Mouse (Mus musculus) skeletal muscle tissue, adult 2 months (tissue): ENCODE data around the gene Ccdc63.

Experiments used
- DNase-seq: peaks from one replicate; pipeline ENCODE4 v3.0.0-alpha.2; 2012; ENCODE audit warnings: low read depth, low spot score

The Ccdc63 gene

GRCm38 (mm10) chr5:122125211-122125760 lies 15.3 kb downstream of the Ccdc63 start:
- no peak for DNase-seq

DNA sequence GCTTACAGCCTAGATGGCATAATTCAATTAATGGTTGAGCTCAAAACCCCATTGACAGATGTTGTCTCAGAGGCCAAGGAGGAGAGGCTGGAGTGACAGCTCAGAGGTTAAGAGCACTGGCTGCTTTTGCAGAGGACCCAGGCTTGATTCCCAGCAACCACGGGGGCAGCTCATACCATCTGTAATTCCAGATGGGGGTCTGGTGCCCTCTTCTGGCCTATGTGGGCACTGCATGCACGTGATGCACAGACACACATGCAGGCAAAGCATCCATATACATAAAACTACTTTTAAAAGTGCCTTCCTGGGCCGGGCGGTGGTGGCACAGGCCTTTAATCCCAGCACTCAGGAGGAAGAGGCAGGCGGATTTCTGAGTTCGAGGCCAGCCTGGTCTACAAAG lies 24.4 kb downstream of the Ccdc63 start:
- DNase-seq, result no peak

- DNase-seq, result no peak
These were observed 25.3 kb downstream of the Ccdc63 start for GRCm38 (mm10) chr5:122115266-122115763.

DNA sequence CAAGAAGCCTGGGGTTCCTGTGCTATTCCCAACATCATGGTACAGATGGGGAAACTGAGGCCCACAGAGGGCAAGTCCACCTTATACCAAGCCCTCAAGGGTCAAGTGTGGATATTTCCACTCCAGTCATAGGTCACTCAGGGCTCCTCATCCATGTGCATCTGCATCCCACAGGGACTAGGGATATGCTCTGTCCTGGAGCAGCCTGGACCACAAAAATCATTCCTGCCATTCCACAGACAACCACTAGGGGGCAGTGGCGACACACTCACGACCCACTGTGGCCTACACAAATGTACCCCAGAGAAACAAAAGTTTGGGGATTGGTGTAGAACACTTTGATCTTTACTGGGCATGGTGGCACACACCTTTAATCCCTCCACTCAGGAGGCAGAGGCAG lies 26.4 kb downstream of the Ccdc63 start:
- no peak for DNase-seq

DNA sequence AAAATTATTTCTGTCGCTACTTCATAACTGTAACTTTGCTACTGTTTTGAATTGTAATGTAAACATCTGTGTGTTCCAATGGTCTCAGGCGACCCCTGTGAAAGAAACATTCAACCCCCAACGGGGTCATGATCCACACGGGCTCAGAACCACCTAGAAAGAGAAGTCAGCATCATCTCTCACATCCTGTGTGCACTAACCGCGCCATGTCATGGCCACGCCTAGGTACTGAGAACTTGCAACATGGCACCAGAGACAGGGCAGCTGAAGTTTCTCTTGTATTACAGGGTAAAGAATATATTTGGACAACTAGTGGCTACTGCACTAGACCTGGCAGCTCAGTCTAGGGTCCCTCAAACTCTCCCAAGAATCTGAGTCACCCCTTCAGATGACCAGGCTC lies 27.2 kb downstream of the Ccdc63 start:
- DNase-seq, result no peak

DNA sequence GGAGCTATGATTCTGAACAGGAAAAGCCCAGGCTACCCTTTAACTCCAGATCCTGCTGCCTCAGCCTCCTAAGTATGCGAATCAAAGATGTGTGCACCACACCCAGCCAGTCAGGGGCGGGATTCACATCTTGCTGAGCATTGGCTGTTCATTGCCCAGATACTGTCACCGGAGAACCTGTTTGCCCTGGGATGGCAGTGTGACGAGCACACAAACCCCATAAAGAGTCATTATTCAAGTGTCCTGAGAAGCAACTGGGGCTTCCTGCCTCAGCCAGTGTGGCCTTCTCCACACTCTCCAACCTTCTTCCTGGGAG lies 28.7 kb downstream of the Ccdc63 start:
- no peak for DNase-seq

DNA sequence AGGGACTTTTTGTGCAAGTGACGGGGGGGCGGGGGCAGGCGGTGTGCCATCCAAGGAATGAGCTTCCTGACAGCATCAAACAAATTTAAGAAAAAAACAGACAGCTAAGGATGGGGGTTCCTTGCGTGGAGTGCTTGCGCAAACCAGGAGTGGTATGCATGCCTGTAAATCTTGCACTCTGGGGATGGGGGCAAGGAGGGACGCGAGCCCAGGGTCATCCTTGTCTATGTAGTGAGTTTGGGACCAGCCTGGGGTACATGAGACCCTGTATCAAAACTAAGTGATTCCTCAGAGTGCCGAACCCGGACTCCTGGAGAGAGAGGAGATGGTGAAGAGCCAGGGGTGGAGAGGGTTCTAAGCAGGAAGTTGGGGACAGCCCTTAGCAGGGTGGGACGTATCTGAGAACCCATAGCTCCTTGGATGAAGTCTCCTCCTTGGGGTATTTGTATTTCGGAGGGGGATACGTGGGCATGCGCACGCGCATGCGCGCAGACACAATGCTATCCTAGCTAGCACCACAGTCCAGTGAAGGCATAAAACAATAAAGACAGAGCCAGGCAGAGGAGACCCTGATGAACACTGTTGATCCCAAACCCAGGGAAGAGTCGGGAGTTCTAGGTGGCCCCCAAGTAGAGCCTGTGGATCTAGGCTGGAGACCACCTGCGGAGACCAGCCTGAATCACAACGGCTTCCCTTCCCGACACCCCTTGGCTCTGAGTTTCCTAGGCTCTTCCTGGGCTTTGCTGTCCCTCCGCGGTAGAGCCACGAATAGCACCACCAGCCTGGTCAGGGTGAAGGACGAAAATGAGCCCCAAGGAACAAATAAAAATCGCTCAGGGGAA lies 29.3 kb downstream of the Ccdc63 start:
- no peak for DNase-seq

DNA sequence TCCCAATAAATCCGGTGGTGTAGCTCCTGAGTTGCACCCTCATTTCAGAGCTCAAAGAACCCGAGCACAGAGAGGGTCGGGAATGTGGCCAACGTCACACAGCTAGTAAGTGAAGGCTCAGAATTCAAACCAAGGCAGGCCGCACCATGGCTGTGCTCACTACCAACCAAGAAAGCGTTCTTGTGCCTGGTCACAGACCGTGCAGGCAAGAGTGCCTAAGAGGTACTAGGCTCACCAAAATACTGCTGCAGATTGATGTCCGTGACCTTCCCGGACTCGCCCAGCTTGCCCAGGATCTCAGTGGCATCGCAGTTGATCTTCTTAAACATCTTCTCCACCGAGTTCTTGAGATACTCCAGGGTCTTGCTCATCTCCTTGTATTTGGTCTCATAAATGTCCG lies 30.0 kb downstream of the Ccdc63 start:
- DNase-seq, result no peak

GRCm38 (mm10) chr5:122109325-122110060 lies 31.1 kb downstream of the Ccdc63 start:
- DNase-seq, result no peak

GRCm38 (mm10) chr5:122108104-122108503 lies 32.5 kb downstream of the Ccdc63 start:
- DNase-seq, result no peak

- DNase-seq, result no peak
These were observed 34.4 kb downstream of the Ccdc63 start for GRCm38 (mm10) chr5:122106212-122106611.

DNA sequence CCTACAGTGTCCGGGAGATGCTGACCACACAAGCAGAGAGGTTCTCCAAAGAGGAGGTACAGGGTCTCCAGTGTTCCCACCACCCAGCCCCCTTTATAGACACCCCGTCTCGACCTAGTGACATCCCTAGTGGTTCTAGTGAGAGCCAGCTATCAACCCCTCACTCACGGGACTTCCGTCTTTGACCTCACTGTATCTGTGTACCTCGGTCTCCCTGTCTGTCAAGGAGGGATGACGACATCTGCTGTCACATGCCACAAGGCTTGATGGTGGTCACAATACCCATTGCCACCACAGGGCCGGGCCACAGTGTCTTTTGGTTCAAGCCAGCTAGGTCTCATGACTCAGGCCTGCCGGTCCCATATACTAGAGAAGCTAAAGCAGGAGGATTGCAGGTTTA lies 35.6 kb downstream of the Ccdc63 start:
- DNase-seq, result no peak

GRCm38 (mm10) chr5:122104201-122104600 lies 36.4 kb downstream of the Ccdc63 start:
- no peak for DNase-seq

- no peak for DNase-seq
These were observed 37.5 kb downstream of the Ccdc63 start for GRCm38 (mm10) chr5:122103075-122103474.

DNA sequence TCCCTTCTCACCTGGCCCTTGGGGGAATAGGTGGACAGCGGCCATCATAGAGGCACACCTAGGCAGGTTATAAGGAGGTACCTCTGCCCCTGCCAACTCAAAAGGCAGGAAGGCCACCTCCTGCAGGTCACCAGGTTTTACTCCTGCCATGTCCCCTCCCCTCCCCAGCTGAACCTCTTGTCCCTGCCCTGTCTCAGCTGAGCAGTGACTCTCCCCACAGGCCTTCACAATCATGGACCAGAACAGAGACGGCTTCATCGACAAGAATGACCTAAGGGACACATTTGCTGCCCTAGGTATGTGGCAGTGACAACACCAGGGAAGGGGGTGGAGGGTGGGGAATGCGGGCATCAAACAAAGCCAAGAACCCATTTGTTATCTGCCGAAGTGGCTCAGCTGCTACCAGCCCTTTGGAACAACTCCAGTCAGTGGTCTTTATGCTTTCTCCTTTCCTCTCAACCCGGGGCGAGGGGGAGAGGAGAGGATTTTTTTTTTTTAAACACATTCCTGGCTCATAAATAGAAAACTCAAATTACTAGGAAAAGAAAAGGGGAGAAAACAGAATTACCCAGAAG lies 38.1 kb downstream of the Ccdc63 start:
- DNase-seq, result no peak

DNA sequence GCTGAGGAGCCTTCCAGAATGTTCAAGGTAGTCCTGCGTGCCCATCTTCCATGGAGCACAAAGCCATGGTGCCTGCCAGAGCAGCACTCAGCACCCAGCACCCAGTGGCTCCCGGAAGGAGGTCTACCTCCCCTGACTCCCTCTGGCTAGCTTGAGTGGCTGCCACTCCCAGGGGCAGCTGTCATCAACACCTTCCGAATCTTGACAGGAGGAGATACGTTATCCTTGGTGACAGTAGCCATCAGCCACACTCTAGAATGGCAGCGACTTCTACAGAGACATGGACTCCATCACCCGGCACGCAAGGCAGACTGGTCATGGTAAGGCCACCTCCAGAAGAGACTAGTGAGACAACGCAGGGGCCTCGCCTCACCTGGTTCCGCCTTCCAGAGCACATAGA lies 46.2 kb downstream of the Ccdc63 start:
- DNase-seq, result no peak

- DNase-seq, result no peak
These were observed 46.9 kb downstream of the Ccdc63 start for GRCm38 (mm10) chr5:122093734-122094133.

GRCm38 (mm10) chr5:122092794-122093193 lies 47.8 kb downstream of the Ccdc63 start:
- DNase-seq, result no peak

DNA sequence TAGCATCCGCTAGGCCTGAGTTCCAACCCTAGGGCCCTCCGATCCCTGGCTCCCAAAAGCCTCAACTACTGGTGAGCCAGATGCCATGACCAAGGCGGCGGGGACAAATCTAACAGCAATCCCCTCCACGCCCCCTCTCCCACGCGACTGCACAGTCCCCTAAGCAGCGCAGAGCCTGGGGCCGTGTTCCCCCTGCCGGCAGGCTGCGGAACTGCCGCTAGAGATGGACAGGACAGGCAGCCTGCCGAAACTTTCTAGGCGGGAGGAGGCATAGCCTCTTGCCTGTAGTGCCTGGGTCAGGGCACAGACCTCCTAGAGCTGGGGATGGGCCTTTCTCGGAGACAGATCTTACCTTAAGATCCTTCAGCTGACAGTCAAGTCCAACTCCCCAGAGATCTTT lies 49.6 kb downstream of the Ccdc63 start:
- no peak for DNase-seq

GRCm38 (mm10) chr5:122089664-122090063 lies 51.0 kb downstream of the Ccdc63 start:
- DNase-seq, result no peak

DNA sequence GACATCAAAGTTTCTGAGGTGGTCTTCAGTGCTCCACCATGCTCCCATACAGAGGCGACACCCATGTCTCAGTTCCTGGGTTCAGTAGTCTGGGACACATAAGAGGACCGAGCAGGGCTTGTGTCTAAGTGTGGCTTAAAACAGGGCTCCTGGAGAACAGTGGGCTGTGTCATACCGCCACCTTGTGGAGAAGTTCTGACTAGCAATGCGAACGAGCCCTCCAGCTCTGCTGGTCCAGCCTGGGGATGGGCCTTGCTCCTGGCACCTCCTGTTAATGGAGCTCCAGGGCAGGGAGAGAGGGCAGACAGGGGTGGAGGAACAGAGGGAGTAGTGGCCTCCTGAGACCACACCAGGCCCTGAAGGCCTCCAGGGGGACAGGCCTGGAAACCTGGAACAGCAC lies 51.7 kb downstream of the Ccdc63 start:
- peak; percentile 76 for DNase-seq

DNA sequence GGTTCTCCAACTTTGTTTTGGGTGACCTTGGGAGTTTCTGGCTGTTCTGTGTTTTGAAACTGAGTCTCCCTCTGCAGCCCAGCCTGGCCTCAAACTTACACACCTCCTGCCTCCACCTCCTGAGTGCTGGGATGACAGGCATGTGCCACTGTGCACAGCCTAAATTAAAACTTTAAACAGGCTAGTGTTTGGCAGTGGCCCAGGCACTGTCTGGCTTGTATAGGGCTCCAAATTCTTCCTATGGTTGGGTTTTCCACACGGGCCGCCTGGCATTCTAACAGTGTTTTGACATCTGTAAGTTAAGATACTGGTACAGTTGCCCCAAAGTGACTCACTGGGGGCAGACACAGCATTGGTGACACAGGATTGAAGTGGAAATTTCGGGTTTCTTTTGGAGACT lies 54.5 kb downstream of the Ccdc63 start:
- no peak for DNase-seq
